Mouse (Mus musculus): ENCODE measurements around the gene Chmp4b.

GRCm38 (mm10) chr2:154699360-154699759, 47.9 kb downstream of the Chmp4b start:
- TF ChIP-seq POLR2A (IDR thresholded peaks at IDR 0.05; ENCODE audit: low read depth, low read length) = no peak
- TF ChIP-seq CTCF (IDR thresholded peaks at IDR 0.05; ENCODE audit: borderline replicate concordance, insufficient read depth, low read length) = no peak
